Mouse (Mus musculus) Patski (cell line): ENCODE data around the gene Aldh1a3. TPM values are rescaled to one million over a fixed set of nuclear protein-coding genes. Genes with fewer than 3 reads are reported as not detected.

Experiments used
- ATAC-seq: fragments of 100-300 bp; one replicate; pipeline ENCODE4 v1.8.0; 2021
- CTCF ChIA-PET: fragments of 350-600 bp; sonication (Branson Sonifier 250); formaldehyde crosslinking; loops from one replicate; lab custom pipeline; 2022; ENCODE audit warnings: inconsistent platforms; lab: Charles Lee
- POLR2A ChIA-PET: fragments of 350-600 bp; sonication (Branson Sonifier 250); formaldehyde crosslinking; loops from one replicate; lab custom pipeline; 2022; ENCODE audit warnings: antibody characterized with exemption, inconsistent platforms; lab: Charles Lee
- DNase-seq: peaks from one replicate; pipeline ENCODE4 v3.0.0-alpha.2; 2011; ENCODE audit warnings: low read depth, low spot score
- H3K27me3 ChIP-seq: fragments of 371-371 bp; one replicate; pipeline ENCODE4 v1.5.1; 2021
- CTCF ChIP-seq: fragments of 100-300 bp; IDR thresholded peaks from one replicate; pipeline ENCODE4 v1.5.1; 2021
- in situ Hi-C: fragments of 300-500 bp; cut with MboI; formaldehyde crosslinking; loops from 3 replicates; pipeline ENCODE4 v1.11.1; 2018; ENCODE audit warnings: low pct_unique_long_range_greater_than_20kb, mixed read lengths
- polyA plus RNA-seq: library from polyadenylated mRNA; unstranded; gene quantifications from one replicate; pipeline ENCODE4 v1.2.3, GENCODE M21; 2021

The Aldh1a3 gene
- polyA plus RNA-seq, 1 experiment from 2014 or later, result 0.37 TPM

- POLR2A ChIA-PET, result no interaction called here
- ATAC-seq (no peak), DNase-seq (no peak)
- H3K27me3 ChIP-seq, result no peaks in the 10 kb centered on the region
- no peak for TF ChIP-seq CTCF
- in situ Hi-C loops, result loop anchor here (25.0 kb wide), 1 partner anchor 418 kb away; the partner anchor contains the start of gene Adamts17
- CTCF ChIA-PET, result interaction anchor here (2.1 kb wide), 1 partner anchor 14 kb away, joined by 6 read pairs; no protein-coding TSS in a partner anchor
Observed at GRCm38 (mm10) chr7:66418981-66419380, 8.3 kb downstream of the Aldh1a3 start.

GRCm38 (mm10) chr7:66416829-66417228 lies 10.5 kb downstream of the Aldh1a3 start:
- in situ Hi-C loops, result loop anchor here (25.0 kb wide), 1 partner anchor 420 kb away; the partner anchor contains the start of gene Adamts17
- POLR2A ChIA-PET, result no interaction called here
- CTCF ChIA-PET, result interaction anchor here (1.2 to 1.3 kb wide), 3 partner anchors 9 to 245 kb away, joined by 3 to 6 read pairs (median 5); partner anchors contain the start of gene Aldh1a3
- ATAC-seq (no peak), DNase-seq (no peak)
- TF ChIP-seq CTCF, result no peak
- H3K27me3 ChIP-seq, result no peaks in the 10 kb centered on the region

DNA sequence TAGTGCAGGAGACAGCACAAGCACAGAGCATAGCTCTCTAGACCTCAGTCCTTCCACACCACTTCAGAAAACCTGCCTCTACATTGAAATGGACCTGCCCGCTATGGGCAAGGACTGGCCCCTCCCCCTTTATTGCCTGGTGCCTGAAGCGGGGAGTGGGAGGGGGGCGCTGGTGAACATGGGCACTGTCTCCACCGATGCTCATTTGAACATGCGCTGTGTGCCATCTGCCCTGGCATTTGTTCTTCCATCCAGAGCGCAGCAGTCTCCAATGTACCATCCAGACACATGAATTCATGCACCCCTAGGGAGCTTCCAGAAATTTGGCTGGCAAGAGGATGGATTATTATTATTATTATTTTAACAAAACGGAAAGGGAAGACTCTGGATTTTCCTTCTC lies 14.2 kb downstream of the Aldh1a3 start:
- no peak for TF ChIP-seq CTCF
- POLR2A ChIA-PET, result no interaction called here
- in situ Hi-C loops, result loop anchor here (5.0 to 25.0 kb wide), 2 partner anchors 249 to 424 kb away; partner anchors contain the start of gene Adamts17
- CTCF ChIA-PET, result interaction anchor here (1.1 to 2.2 kb wide), 2 partner anchors 9 to 248 kb away, joined by 3 to 9 read pairs; no protein-coding TSS in a partner anchor
- ATAC-seq (no peak), DNase-seq (no peak)
- no peaks in the 10 kb centered on the region for H3K27me3 ChIP-seq

DNA sequence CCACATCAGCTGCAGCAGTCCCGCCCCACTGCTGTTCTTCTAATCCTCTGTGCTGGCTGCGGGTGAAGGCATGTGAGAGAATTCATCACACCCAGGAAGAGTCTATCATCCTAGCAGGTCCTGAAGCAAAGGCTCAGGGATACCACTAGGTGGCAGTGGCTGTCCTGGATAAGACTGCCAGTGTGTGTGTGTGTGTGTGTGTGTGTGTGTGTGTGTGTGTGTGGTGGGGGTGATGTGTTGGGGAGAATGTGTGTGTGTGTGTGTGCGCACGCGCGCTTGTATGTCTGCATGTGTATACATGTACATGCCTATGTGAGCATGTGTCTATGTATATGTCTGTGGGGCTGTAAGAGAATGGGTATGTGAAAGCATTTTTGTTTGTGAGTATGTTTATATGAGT lies 17.9 kb downstream of the Aldh1a3 start:
- in situ Hi-C loops, result loop anchor here (25.0 kb wide), 1 partner anchor 428 kb away; the partner anchor contains the start of gene Adamts17
- ChIA-PET CTCF (interaction anchor here (0.9 to 2.2 kb wide), 8 partner anchors 10 to 265 kb away, joined by 3 to 28 read pairs (median 3); partner anchors contain the start of gene Lrrk1), POLR2A (no interaction called here)
- TF ChIP-seq CTCF, result peak; percentile 90
- DNase-seq (no peak), ATAC-seq (no peak)
- H3K27me3 ChIP-seq, result no peaks in the 10 kb centered on the region

DNA sequence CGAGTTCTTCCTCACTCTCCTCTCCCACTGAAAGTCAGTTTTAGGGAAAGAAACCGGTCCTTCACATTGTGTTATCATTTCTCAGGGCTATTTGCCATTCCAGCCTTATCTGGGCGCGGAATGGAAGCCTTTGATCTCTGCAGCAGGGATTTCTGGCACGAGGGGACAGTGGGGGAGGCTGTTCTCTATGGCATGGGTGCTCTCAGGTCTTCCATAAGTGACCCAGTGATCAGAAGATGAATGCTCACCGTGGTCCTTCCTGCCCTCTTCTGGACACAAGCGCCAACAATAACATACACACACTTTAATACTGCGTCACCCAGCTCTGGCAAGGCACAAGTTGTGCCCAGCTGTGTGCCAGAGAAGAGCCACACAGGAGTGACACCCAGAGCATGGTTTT lies 20.3 kb downstream of the Aldh1a3 start:
- H3K27me3 ChIP-seq, result no peaks in the 10 kb centered on the region
- ChIA-PET CTCF (interaction anchor here (1.2 to 2.2 kb wide), 2 partner anchors 21 to 255 kb away, joined by 4 to 28 read pairs; no protein-coding TSS in a partner anchor), POLR2A (no interaction called here)
- no peak for TF ChIP-seq CTCF
- DNase-seq (no peak), ATAC-seq (no peak)
- in situ Hi-C loops, result loop anchor here (25.0 kb wide), 1 partner anchor 430 kb away; the partner anchor contains the start of gene Adamts17

DNA sequence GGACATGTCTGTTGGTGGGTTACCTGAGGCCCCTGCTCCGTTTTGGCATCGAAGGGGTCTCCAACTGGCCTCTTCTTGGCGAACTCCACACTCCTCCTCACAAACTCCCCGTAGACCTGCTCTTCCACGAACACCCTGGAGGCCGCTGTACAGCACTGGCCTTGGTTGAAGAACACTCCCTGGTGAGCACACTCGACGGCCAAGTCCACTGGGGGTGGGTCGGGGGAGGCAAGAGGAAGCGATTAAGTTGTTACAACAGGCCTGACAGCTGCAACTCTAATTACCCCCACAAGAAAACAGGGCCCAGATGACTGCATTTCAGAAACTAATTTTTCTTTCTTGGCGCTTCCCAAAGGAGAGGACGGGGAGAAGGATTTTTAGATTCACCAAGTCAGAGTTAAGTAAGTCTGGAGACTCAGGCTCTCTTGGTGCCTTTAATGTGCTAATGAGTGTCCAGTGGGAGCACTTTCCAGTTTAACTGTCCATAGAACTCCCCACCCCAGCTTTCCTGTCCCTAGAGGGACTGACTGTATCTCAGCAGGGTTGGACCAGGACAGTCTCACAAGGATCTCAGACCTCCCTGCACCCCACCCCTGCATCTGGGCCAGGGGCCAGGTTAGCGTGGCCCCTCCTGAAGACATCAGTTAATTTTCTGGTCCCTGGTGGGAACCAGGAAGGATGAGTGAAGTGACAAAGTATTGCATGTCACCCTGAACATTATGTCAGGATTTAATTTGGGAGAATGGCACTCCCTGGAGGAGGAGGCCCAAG lies 21.2 kb downstream of the Aldh1a3 start:
- ChIA-PET POLR2A (no interaction called here), CTCF (interaction anchor here (1.4 kb wide), 1 partner anchor 255 kb away, joined by 8 read pairs; no protein-coding TSS in a partner anchor)
- TF ChIP-seq CTCF, result no peak
- H3K27me3 ChIP-seq, result no peaks in the 10 kb centered on the region
- in situ Hi-C loops, result loop anchor here (25.0 kb wide), 1 partner anchor 431 kb away; the partner anchor contains the start of gene Adamts17
- DNase-seq (no peak), ATAC-seq (no peak)

DNA sequence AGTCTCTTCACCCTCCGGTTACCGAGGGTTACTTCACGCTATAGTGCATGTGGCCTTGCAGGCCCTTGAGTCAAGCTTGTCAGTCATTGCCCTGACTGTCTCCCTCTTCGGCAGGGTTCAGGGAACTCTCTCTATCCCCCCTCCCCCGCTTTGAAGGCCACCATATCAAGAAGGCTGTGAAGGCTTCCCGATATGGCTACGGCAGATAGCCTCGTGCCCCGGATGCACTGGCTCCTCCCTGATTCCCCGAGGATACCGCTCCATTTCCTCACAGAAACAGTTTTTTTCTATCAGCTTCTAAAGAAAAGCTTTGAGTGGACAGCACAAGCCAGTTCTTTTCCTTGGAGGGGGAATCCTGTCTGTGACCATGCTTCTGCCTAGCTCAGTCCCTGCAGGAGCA lies 21.8 kb downstream of the Aldh1a3 start:
- TF ChIP-seq CTCF, result no peak
- in situ Hi-C loops, result loop anchor here (25.0 kb wide), 1 partner anchor 432 kb away; the partner anchor contains the start of gene Adamts17
- ChIA-PET CTCF (interaction anchor here (1.0 to 1.4 kb wide), 2 partner anchors 256 to 261 kb away, joined by 3 to 8 read pairs; no protein-coding TSS in a partner anchor), POLR2A (no interaction called here)
- DNase-seq (no peak), ATAC-seq (no peak)
- no peaks in the 10 kb centered on the region for H3K27me3 ChIP-seq

DNA sequence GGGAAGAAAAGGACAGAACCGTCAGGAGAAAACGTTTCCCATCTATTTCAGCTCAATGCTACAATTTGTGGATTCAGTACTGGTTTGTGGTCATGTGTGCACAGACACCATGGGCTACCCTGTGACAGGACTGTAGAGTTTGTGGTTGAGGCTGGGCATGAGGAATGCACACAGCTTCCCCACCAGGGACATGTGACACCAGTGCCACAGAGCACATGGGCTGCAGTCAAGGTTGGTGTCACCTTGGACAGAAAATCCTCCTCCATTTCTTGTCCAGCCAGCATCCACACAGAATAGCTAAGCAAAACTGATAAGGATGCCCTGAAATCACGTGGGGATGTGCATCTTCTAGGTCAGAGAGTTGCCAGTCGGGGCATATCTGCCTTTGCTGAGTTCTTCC lies 22.5 kb downstream of the Aldh1a3 start:
- ChIA-PET POLR2A (no interaction called here), CTCF (interaction anchor here (1.0 to 1.4 kb wide), 2 partner anchors 256 to 262 kb away, joined by 3 to 8 read pairs; no protein-coding TSS in a partner anchor)
- ATAC-seq, result peak; percentile 51
- no peak for DNase-seq
- H3K27me3 ChIP-seq, result no peaks in the 10 kb centered on the region
- in situ Hi-C loops, result loop anchor here (25.0 kb wide), 1 partner anchor 432 kb away; the partner anchor contains the start of gene Adamts17
- no peak for TF ChIP-seq CTCF

DNA sequence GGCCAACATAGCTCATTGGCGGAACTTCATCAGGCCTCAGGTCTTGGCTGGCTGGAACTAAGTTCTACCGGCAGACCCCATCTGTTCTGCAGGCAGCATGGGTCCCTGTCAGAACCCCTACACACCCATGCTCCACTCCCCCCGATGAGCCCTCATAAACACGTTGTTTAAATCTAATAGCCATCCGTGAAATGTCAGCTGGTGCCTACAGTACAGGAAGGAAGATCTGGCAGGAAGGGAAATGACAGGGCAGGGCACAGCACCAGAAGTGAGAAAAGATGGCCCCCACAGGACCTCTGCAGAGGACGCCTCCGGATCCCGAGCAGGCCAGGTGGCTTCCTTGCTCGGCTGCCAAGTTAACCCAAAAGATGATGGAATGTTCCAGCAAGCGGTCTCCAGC lies 23.2 kb downstream of the Aldh1a3 start:
- POLR2A ChIA-PET, result no interaction called here
- CTCF ChIA-PET, result no interaction called here
- H3K27me3 ChIP-seq, result no peaks in the 10 kb centered on the region
- DNase-seq (no peak), ATAC-seq (no peak)
- in situ Hi-C loops, result loop anchor here (25.0 kb wide), 1 partner anchor 433 kb away; the partner anchor contains the start of gene Adamts17
- no peak for TF ChIP-seq CTCF

DNA sequence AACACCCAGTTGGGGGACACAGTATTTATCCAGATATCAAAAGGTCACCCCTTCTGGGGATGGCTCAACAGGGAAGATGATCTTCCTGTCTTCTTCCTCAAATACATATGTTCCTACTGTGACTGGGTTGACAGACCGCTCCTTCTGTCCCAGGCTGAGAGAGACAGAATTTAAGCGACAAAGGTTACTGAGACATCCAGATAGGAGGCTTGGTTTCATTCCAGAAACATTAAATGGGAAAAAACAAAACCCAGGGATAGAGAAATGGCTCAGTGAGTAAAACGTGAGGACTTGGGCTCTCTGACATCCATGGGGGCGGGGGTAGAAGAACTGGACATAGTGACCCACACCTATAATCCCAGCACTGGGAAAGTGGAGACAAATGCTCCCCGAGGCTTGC lies 24.4 kb downstream of the Aldh1a3 start:
- POLR2A ChIA-PET, result no interaction called here
- in situ Hi-C loops, result loop anchor here (25.0 kb wide), 1 partner anchor 434 kb away; the partner anchor contains the start of gene Adamts17
- no peak for TF ChIP-seq CTCF

More for the DNA sequence above, 24.4 kb downstream of the Aldh1a3 start:
- H3K27me3 ChIP-seq, result no peaks in the 10 kb centered on the region
- ATAC-seq (no peak), DNase-seq (no peak)
- CTCF ChIA-PET, result no interaction called here
